Mouse (Mus musculus): ENCODE results near the gene Plekhh3. TPM values are rescaled to one million over a fixed set of nuclear protein-coding genes. Genes with fewer than 3 reads are reported as not detected.

Gene Plekhh3
- total and polyA plus RNA-seq, 2 experiments from 2014 or later, result 10.6 to 23.2 TPM

- Histone ChIP-seq H3K27me3 (ENCODE audit: control insufficient read depth, insufficient read depth, low read length) (no peaks in the 10 kb centered on the region), H3K4me2 (ENCODE audit: low read depth, low read length) (peak overlapping the region; percentile 84), H3K4me1 (ENCODE audit: control insufficient read depth, insufficient read depth) (peaks cover 24% of the 10 kb centered on the region), H3K9ac (replicated peaks; ENCODE audit: low read depth, low read length) (peak overlapping the region; percentile 88), H3K4me3 (ENCODE audit: low read depth, low read length) (peak overlapping the region; percentile 74), H3K27ac (ENCODE audit: low read depth) (peak overlapping the region; percentile 89), H3K9me3 (replicated peaks; ENCODE audit: control insufficient read depth, low read length) (no peaks in the 10 kb centered on the region), H3K36me3 (replicated peaks; ENCODE audit: control insufficient read depth, insufficient read depth, low read length) (peaks cover 18% of the 10 kb centered on the region)
- WGBS, result under 1% methylated on average over 34 of the region's 39 CpGs
- ATAC-seq (ENCODE audit: insufficient read depth, low read depth), result peak; percentile 73
- TF ChIP-seq EP300 (IDR thresholded peaks at IDR 0.05; ENCODE audit: low read depth) (no peak), CTCF (IDR thresholded peaks at IDR 0.05; ENCODE audit: low read depth) (peak; percentile 25)
- no peak for DNase-seq (ENCODE audit: low spot score)
Measured at GRCm38 (mm10) chr11:101119131-101119760, 51.9 kb downstream of the Plekhh3 start.

DNA sequence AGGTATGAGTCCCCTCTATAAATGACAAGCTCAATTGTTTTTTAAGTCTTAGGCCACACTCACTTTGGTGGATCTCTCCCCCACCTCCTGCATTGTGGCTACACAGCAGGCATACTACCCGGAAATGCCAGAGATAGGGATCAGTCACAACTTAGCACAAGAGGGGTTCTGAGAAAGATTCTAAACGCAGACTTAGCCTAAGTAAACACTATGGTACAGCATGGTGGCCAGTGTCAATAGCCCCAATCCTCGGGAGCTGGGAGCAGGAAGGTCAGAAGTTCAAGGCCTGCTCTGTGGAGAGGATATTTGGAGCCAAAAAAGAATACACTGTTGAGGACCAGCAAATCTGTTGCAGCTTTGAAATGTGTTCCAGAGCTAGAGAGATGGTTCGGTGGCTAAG is 53.0 kb downstream of the Plekhh3 start:
- Histone ChIP-seq H3K9ac (replicated peaks; ENCODE audit: low read depth, low read length) (peak overlapping the region; percentile 88; the same call in 1 of the 2 replicates), H3K27ac (ENCODE audit: low read depth) (peak overlapping the region; percentile 89; the same call in 1 of the 2 replicates)
- WGBS, result 27% methylated on average over 4 of the region's 4 CpGs

GRCm38 (mm10) chr11:101115564-101115963 is 55.6 kb downstream of the Plekhh3 start:
- Histone ChIP-seq H3K4me3 (ENCODE audit: low read depth, low read length) (no peak overlapping the region), H3K27ac (ENCODE audit: low read depth) (no peak overlapping the region), H3K4me2 (ENCODE audit: low read depth, low read length) (no peak overlapping the region), H3K4me1 (ENCODE audit: control insufficient read depth, insufficient read depth) (peaks cover 16% of the 10 kb centered on the region), H3K27me3 (ENCODE audit: control insufficient read depth, insufficient read depth, low read length) (no peaks in the 10 kb centered on the region), H3K36me3 (replicated peaks; ENCODE audit: control insufficient read depth, insufficient read depth, low read length) (peaks cover 6% of the 10 kb centered on the region), H3K9me3 (replicated peaks; ENCODE audit: control insufficient read depth, low read length) (no peaks in the 10 kb centered on the region), H3K9ac (replicated peaks; ENCODE audit: low read depth, low read length) (no peak overlapping the region)
- 74% methylated on average over 2 of the region's 2 CpGs for WGBS
- ATAC-seq (ENCODE audit: insufficient read depth, low read depth) (no peak), DNase-seq (ENCODE audit: low spot score) (no peak)
- no peak for TF ChIP-seq CTCF (IDR thresholded peaks at IDR 0.05; ENCODE audit: low read depth)
- no peak for TF ChIP-seq EP300 (IDR thresholded peaks at IDR 0.05; ENCODE audit: low read depth)

More for the DNA sequence above, 53.0 kb downstream of the Plekhh3 start:
- peaks cover 13% of the 10 kb centered on the region for H3K36me3 ChIP-seq (replicated peaks; ENCODE audit: control insufficient read depth, insufficient read depth, low read length)
- DNase-seq (ENCODE audit: low spot score) (no peak), ATAC-seq (ENCODE audit: insufficient read depth, low read depth) (no peak)
- H3K27me3 ChIP-seq (ENCODE audit: control insufficient read depth, insufficient read depth, low read length), result no peaks in the 10 kb centered on the region
- peak overlapping the region; percentile 84 for H3K4me2 ChIP-seq (ENCODE audit: low read depth, low read length)
- H3K9me3 ChIP-seq (replicated peaks; ENCODE audit: control insufficient read depth, low read length), result no peaks in the 10 kb centered on the region
- H3K4me1 ChIP-seq (ENCODE audit: control insufficient read depth, insufficient read depth), result peaks cover 24% of the 10 kb centered on the region
- TF ChIP-seq EP300 (IDR thresholded peaks at IDR 0.05; ENCODE audit: low read depth) (no peak), CTCF (IDR thresholded peaks at IDR 0.05; ENCODE audit: low read depth) (no peak)
- peak overlapping the region; percentile 74 for H3K4me3 ChIP-seq (ENCODE audit: low read depth, low read length)

Small RNAs within 50 kb of the gene (microRNA-seq; reads per million reads assigned to microRNA genes)
- gene Gm27626, result not detected

Other genes starting within 250 kb of the Plekhh3 start
- 105 and 128 TPM in 2 replicates for gene Stat3, start 231.8 kb downstream of the Plekhh3 start, total RNA-seq (2014; rRNA removed; ENCODE audit: low replicate concordance)
- 53.5 and 65.7 TPM in 2 replicates for gene Stat3, start 231.8 kb downstream of the Plekhh3 start, polyA plus RNA-seq (2015; fragmentation: Nextera tagmentation; extraction: Ambion mirVana)
- 274 and 305 TPM in 2 replicates for gene Cavin1, start 200.5 kb downstream of the Plekhh3 start, total RNA-seq (2014; rRNA removed; ENCODE audit: low replicate concordance)
- 401 and 442 TPM in 2 replicates for gene Cavin1, start 200.5 kb downstream of the Plekhh3 start, polyA plus RNA-seq (2015; fragmentation: Nextera tagmentation; extraction: Ambion mirVana)
- gene Atp6v0a1, start 161.9 kb downstream of the Plekhh3 start, total RNA-seq (2014; rRNA removed; ENCODE audit: low replicate concordance), result 57.0 and 57.1 TPM in 2 replicates
- 49.2 and 50.3 TPM in 2 replicates for gene Atp6v0a1, start 161.9 kb downstream of the Plekhh3 start, polyA plus RNA-seq (2015; fragmentation: Nextera tagmentation; extraction: Ambion mirVana)
- 15.8 and 20.2 TPM in 2 replicates for gene Naglu, start 101.3 kb downstream of the Plekhh3 start, total RNA-seq (2014; rRNA removed; ENCODE audit: low replicate concordance)
- 10.3 and 12.0 TPM in 2 replicates for gene Naglu, start 101.3 kb downstream of the Plekhh3 start, polyA plus RNA-seq (2015; fragmentation: Nextera tagmentation; extraction: Ambion mirVana)
- gene Hsd17b1, start 92.9 kb downstream of the Plekhh3 start, total RNA-seq (2014; rRNA removed; ENCODE audit: low replicate concordance), result not detected in 2 replicates
- 0.08 TPM in 1 of 2 replicates, not detected in the other for gene Hsd17b1, start 92.9 kb downstream of the Plekhh3 start, polyA plus RNA-seq (2015; fragmentation: Nextera tagmentation; extraction: Ambion mirVana)
- 44.6 and 64.1 TPM in 2 replicates for gene Coasy, start 88.8 kb downstream of the Plekhh3 start, total RNA-seq (2014; rRNA removed; ENCODE audit: low replicate concordance)
- gene Coasy, start 88.8 kb downstream of the Plekhh3 start, polyA plus RNA-seq (2015; fragmentation: Nextera tagmentation; extraction: Ambion mirVana), result 26.8 and 26.9 TPM in 2 replicates
- gene Mlx, start 84.1 kb downstream of the Plekhh3 start, total RNA-seq (2014; rRNA removed; ENCODE audit: low replicate concordance), result 21.8 and 46.6 TPM in 2 replicates
- 26.7 and 29.0 TPM in 2 replicates for gene Mlx, start 84.1 kb downstream of the Plekhh3 start, polyA plus RNA-seq (2015; fragmentation: Nextera tagmentation; extraction: Ambion mirVana)
- 1.2 and 7.3 TPM in 2 replicates for gene Psmc3ip, start 75.9 kb downstream of the Plekhh3 start, total RNA-seq (2014; rRNA removed; ENCODE audit: low replicate concordance)
- 10.3 and 12.0 TPM in 2 replicates for gene Psmc3ip, start 75.9 kb downstream of the Plekhh3 start, polyA plus RNA-seq (2015; fragmentation: Nextera tagmentation; extraction: Ambion mirVana)
- 44.8 and 47.6 TPM in 2 replicates for gene Retreg3, start 51.5 kb downstream of the Plekhh3 start, total RNA-seq (2014; rRNA removed; ENCODE audit: low replicate concordance)
- gene Retreg3, start 51.5 kb downstream of the Plekhh3 start, polyA plus RNA-seq (2015; fragmentation: Nextera tagmentation; extraction: Ambion mirVana), result 11.3 and 11.7 TPM in 2 replicates
- gene Tubg1, start 51.4 kb downstream of the Plekhh3 start, total RNA-seq (2014; rRNA removed; ENCODE audit: low replicate concordance), result 47.4 and 54.8 TPM in 2 replicates
- gene Tubg1, start 51.4 kb downstream of the Plekhh3 start, polyA plus RNA-seq (2015; fragmentation: Nextera tagmentation; extraction: Ambion mirVana), result 38.7 and 39.4 TPM in 2 replicates
- gene Tubg2, start 15.4 kb downstream of the Plekhh3 start, total RNA-seq (2014; rRNA removed; ENCODE audit: low replicate concordance), result 0.08 TPM in 1 of 2 replicates, not detected in the other
- gene Tubg2, start 15.4 kb downstream of the Plekhh3 start, polyA plus RNA-seq (2015; fragmentation: Nextera tagmentation; extraction: Ambion mirVana), result 1.8 and 2.1 TPM in 2 replicates
- gene Cntnap1, start 828 bp downstream of the Plekhh3 start, total RNA-seq (2014; rRNA removed; ENCODE audit: low replicate concordance), result 0.54 and 1.4 TPM in 2 replicates
- 0.20 and 0.21 TPM in 2 replicates for gene Cntnap1, start 828 bp downstream of the Plekhh3 start, polyA plus RNA-seq (2015; fragmentation: Nextera tagmentation; extraction: Ambion mirVana)
- 0.19 TPM in 1 of 2 replicates, not detected in the other for gene Ccr10, start 4.1 kb upstream of the Plekhh3 start, total RNA-seq (2014; rRNA removed; ENCODE audit: low replicate concordance)
- 0.31 and 0.52 TPM in 2 replicates for gene Ccr10, start 4.1 kb upstream of the Plekhh3 start, polyA plus RNA-seq (2015; fragmentation: Nextera tagmentation; extraction: Ambion mirVana)
- gene Ezh1, start 55.1 kb upstream of the Plekhh3 start, total RNA-seq (2014; rRNA removed; ENCODE audit: low replicate concordance), result 12.0 and 16.4 TPM in 2 replicates
- 12.1 and 13.1 TPM in 2 replicates for gene Ezh1, start 55.1 kb upstream of the Plekhh3 start, polyA plus RNA-seq (2015; fragmentation: Nextera tagmentation; extraction: Ambion mirVana)
- gene Ramp2, start 74.7 kb upstream of the Plekhh3 start, total RNA-seq (2014; rRNA removed; ENCODE audit: low replicate concordance), result 159 and 253 TPM in 2 replicates
- 181 and 182 TPM in 2 replicates for gene Ramp2, start 74.7 kb upstream of the Plekhh3 start, polyA plus RNA-seq (2015; fragmentation: Nextera tagmentation; extraction: Ambion mirVana)
- 99.2 and 116 TPM in 2 replicates for gene Vps25, start 82.4 kb upstream of the Plekhh3 start, total RNA-seq (2014; rRNA removed; ENCODE audit: low replicate concordance)
- gene Vps25, start 82.4 kb upstream of the Plekhh3 start, polyA plus RNA-seq (2015; fragmentation: Nextera tagmentation; extraction: Ambion mirVana), result 125 and 130 TPM in 2 replicates
- 2.0 and 3.2 TPM in 2 replicates for gene Wnk4, start 89.2 kb upstream of the Plekhh3 start, total RNA-seq (2014; rRNA removed; ENCODE audit: low replicate concordance)
- gene Wnk4, start 89.2 kb upstream of the Plekhh3 start, polyA plus RNA-seq (2015; fragmentation: Nextera tagmentation; extraction: Ambion mirVana), result 3.8 and 4.0 TPM in 2 replicates
- gene Cntd1, start 107.7 kb upstream of the Plekhh3 start, total RNA-seq (2014; rRNA removed; ENCODE audit: low replicate concordance), result not detected in 2 replicates
- 0.22 and 0.56 TPM in 2 replicates for gene Cntd1, start 107.7 kb upstream of the Plekhh3 start, polyA plus RNA-seq (2015; fragmentation: Nextera tagmentation; extraction: Ambion mirVana)
- gene Coa3, start 107.8 kb upstream of the Plekhh3 start, total RNA-seq (2014; rRNA removed; ENCODE audit: low replicate concordance), result 175 and 216 TPM in 2 replicates
- 189 and 206 TPM in 2 replicates for gene Coa3, start 107.8 kb upstream of the Plekhh3 start, polyA plus RNA-seq (2015; fragmentation: Nextera tagmentation; extraction: Ambion mirVana)
- gene Becn1, start 130.9 kb upstream of the Plekhh3 start, total RNA-seq (2014; rRNA removed; ENCODE audit: low replicate concordance), result 73.0 and 88.2 TPM in 2 replicates
- gene Becn1, start 130.9 kb upstream of the Plekhh3 start, polyA plus RNA-seq (2015; fragmentation: Nextera tagmentation; extraction: Ambion mirVana), result 98.9 and 107 TPM in 2 replicates
- 44.7 and 52.2 TPM in 2 replicates for gene Psme3, start 144.9 kb upstream of the Plekhh3 start, total RNA-seq (2014; rRNA removed; ENCODE audit: low replicate concordance)
- gene Psme3, start 144.9 kb upstream of the Plekhh3 start, polyA plus RNA-seq (2015; fragmentation: Nextera tagmentation; extraction: Ambion mirVana), result 47.8 and 52.0 TPM in 2 replicates
- 1.8 and 2.0 TPM in 2 replicates for gene Aoc2, start 153.7 kb upstream of the Plekhh3 start, total RNA-seq (2014; rRNA removed; ENCODE audit: low replicate concordance)
- gene Aoc2, start 153.7 kb upstream of the Plekhh3 start, polyA plus RNA-seq (2015; fragmentation: Nextera tagmentation; extraction: Ambion mirVana), result 0.16 and 0.30 TPM in 2 replicates
- 14.4 and 23.9 TPM in 2 replicates for gene Aoc3, start 159.3 kb upstream of the Plekhh3 start, total RNA-seq (2014; rRNA removed; ENCODE audit: low replicate concordance)
- gene Aoc3, start 159.3 kb upstream of the Plekhh3 start, polyA plus RNA-seq (2015; fragmentation: Nextera tagmentation; extraction: Ambion mirVana), result 2.5 and 2.8 TPM in 2 replicates
- gene G6pc, start 196.2 kb upstream of the Plekhh3 start, total RNA-seq (2014; rRNA removed; ENCODE audit: low replicate concordance), result 0.50 TPM in 1 of 2 replicates, not detected in the other
- gene G6pc, start 196.2 kb upstream of the Plekhh3 start, polyA plus RNA-seq (2015; fragmentation: Nextera tagmentation; extraction: Ambion mirVana), result 0.05 TPM in 1 of 2 replicates, not detected in the other
- gene Aarsd1, start 246.3 kb upstream of the Plekhh3 start, total RNA-seq (2014; rRNA removed; ENCODE audit: low replicate concordance), result 16.8 and 37.5 TPM in 2 replicates
- gene Aarsd1, start 246.3 kb upstream of the Plekhh3 start, polyA plus RNA-seq (2015; fragmentation: Nextera tagmentation; extraction: Ambion mirVana), result 31.9 and 32.5 TPM in 2 replicates